Mouse (Mus musculus): ENCODE data around the gene Hmx1. TPM values are rescaled to one million over a fixed set of nuclear protein-coding genes. Genes with fewer than 3 reads are reported as not detected.

Gene Hmx1
- polyA plus RNA-seq, 1 experiment from 2014 or later = not detected

GRCm38 (mm10) chr5:35389915-35390314 lies 1.0 kb downstream of the Hmx1 start:
- peaks cover 25% of the 10 kb centered on the region for H3K4me1 ChIP-seq
- 6% methylated on average over 3 of the region's 3 CpGs for WGBS
- H3K27ac ChIP-seq = no peak overlapping the region
- no peaks in the 10 kb centered on the region for H3K36me3 ChIP-seq (ENCODE audit: poor library complexity, severe bottlenecking)
- no peak overlapping the region for H3K9ac ChIP-seq
- no peak overlapping the region for H3K4me2 ChIP-seq
- H3K27me3 ChIP-seq = peaks cover 100% of the 10 kb centered on the region
- ATAC-seq = no peak
- no peak overlapping the region for H3K4me3 ChIP-seq
- no peaks in the 10 kb centered on the region for H3K9me3 ChIP-seq (replicated peaks)

GRCm38 (mm10) chr5:35390848-35391655 lies 2.1 kb downstream of the Hmx1 start:
- Histone ChIP-seq H3K4me1 (peaks cover 25% of the 10 kb centered on the region), H3K4me3 (peak overlapping the region; percentile 29; the same call in 1 of the 2 replicates)
- WGBS = 2% methylated on average over 22 of the region's 22 CpGs

GRCm38 (mm10) chr5:35391656-35392333 lies 2.9 kb downstream of the Hmx1 start:
- no peak overlapping the region for H3K27ac ChIP-seq
- H3K36me3 ChIP-seq (ENCODE audit: poor library complexity, severe bottlenecking) = no peaks in the 10 kb centered on the region
- peak overlapping the region; percentile 29 for H3K4me3 ChIP-seq
- H3K9me3 ChIP-seq (replicated peaks) = no peaks in the 10 kb centered on the region
- under 1% methylated on average over 78 of the region's 88 CpGs for WGBS
- no peak for ATAC-seq
- H3K4me1 ChIP-seq = peaks cover 25% of the 10 kb centered on the region
- H3K4me2 ChIP-seq = peak overlapping the region; percentile 52
- no peak overlapping the region for H3K9ac ChIP-seq
- H3K27me3 ChIP-seq = peaks cover 98% of the 10 kb centered on the region

More at GRCm38 (mm10) chr5:35390848-35391655, 2.1 kb downstream of the Hmx1 start:
- H3K27me3 ChIP-seq = peaks cover 100% of the 10 kb centered on the region
- H3K27ac ChIP-seq = no peak overlapping the region
- no peak overlapping the region for H3K9ac ChIP-seq
- no peak overlapping the region for H3K4me2 ChIP-seq
- no peaks in the 10 kb centered on the region for H3K9me3 ChIP-seq (replicated peaks)
- H3K36me3 ChIP-seq (ENCODE audit: poor library complexity, severe bottlenecking) = no peaks in the 10 kb centered on the region
- no peak for ATAC-seq

- WGBS = under 1% methylated on average over 37 of the region's 37 CpGs
- Histone ChIP-seq H3K4me3 (peak overlapping the region; percentile 29), H3K9ac (no peak overlapping the region), H3K4me2 (peak overlapping the region; percentile 52), H3K9me3 (replicated peaks) (no peaks in the 10 kb centered on the region), H3K27me3 (peaks cover 98% of the 10 kb centered on the region), H3K27ac (no peak overlapping the region), H3K4me1 (peaks cover 29% of the 10 kb centered on the region), H3K36me3 (ENCODE audit: poor library complexity, severe bottlenecking) (no peaks in the 10 kb centered on the region)
- ATAC-seq = no peak
Measured at GRCm38 (mm10) chr5:35392334-35392695, 3.4 kb downstream of the Hmx1 start.

GRCm38 (mm10) chr5:35395566-35396440 lies 6.9 kb downstream of the Hmx1 start:
- Histone ChIP-seq H3K4me1 (peaks cover 27% of the 10 kb centered on the region), H3K27me3 (peaks cover 98% of the 10 kb centered on the region), H3K9me3 (replicated peaks) (no peaks in the 10 kb centered on the region), H3K9ac (no peak overlapping the region), H3K36me3 (ENCODE audit: poor library complexity, severe bottlenecking) (no peaks in the 10 kb centered on the region), H3K4me2 (no peak overlapping the region), H3K27ac (no peak overlapping the region), H3K4me3 (no peak overlapping the region)
- 3% methylated on average over 9 of the region's 9 CpGs for WGBS
- ATAC-seq = no peak

- H3K9me3 ChIP-seq (replicated peaks) = no peaks in the 10 kb centered on the region
- no peak overlapping the region for H3K9ac ChIP-seq
- H3K36me3 ChIP-seq (ENCODE audit: poor library complexity, severe bottlenecking) = no peaks in the 10 kb centered on the region
- no peak for ATAC-seq
- H3K4me2 ChIP-seq = peak overlapping the region; percentile 29
- H3K4me3 ChIP-seq = 0 out of 2 replicates have a peak overlapping the region, but pooled peaks have one; percentile 7
- H3K27me3 ChIP-seq = peaks cover 98% of the 10 kb centered on the region
- under 1% methylated on average over 57 of the region's 57 CpGs for WGBS
- H3K27ac ChIP-seq = no peak overlapping the region
- peaks cover 20% of the 10 kb centered on the region for H3K4me1 ChIP-seq
Measured at GRCm38 (mm10) chr5:35396976-35397641, 8.2 kb downstream of the Hmx1 start.

- Histone ChIP-seq H3K27me3 (peaks cover 98% of the 10 kb centered on the region), H3K4me2 (peak overlapping the region; percentile 29), H3K9me3 (replicated peaks) (no peaks in the 10 kb centered on the region), H3K27ac (no peak overlapping the region), H3K4me3 (0 out of 2 replicates have a peak overlapping the region, but pooled peaks have one; percentile 7), H3K9ac (no peak overlapping the region), H3K4me1 (peaks cover 15% of the 10 kb centered on the region), H3K36me3 (ENCODE audit: poor library complexity, severe bottlenecking) (no peaks in the 10 kb centered on the region)
- ATAC-seq = no peak
- WGBS = under 1% methylated on average over 41 of the region's 52 CpGs
Measured at GRCm38 (mm10) chr5:35397642-35398309, 8.9 kb downstream of the Hmx1 start.

- H3K27me3 ChIP-seq = peaks cover 98% of the 10 kb centered on the region
- no peaks in the 10 kb centered on the region for H3K36me3 ChIP-seq (ENCODE audit: poor library complexity, severe bottlenecking)
- no peak overlapping the region for H3K9ac ChIP-seq
- no peak for ATAC-seq
- WGBS = 1% methylated on average over 14 of the region's 14 CpGs
- no peak overlapping the region for H3K4me3 ChIP-seq
- H3K4me1 ChIP-seq = peaks cover 15% of the 10 kb centered on the region
- no peak overlapping the region for H3K4me2 ChIP-seq
- no peaks in the 10 kb centered on the region for H3K9me3 ChIP-seq (replicated peaks)
- no peak overlapping the region for H3K27ac ChIP-seq
Measured at GRCm38 (mm10) chr5:35398310-35398910, 9.5 kb downstream of the Hmx1 start.

- no peak overlapping the region for H3K4me3 ChIP-seq
- no peak overlapping the region for H3K27ac ChIP-seq
- H3K36me3 ChIP-seq (ENCODE audit: poor library complexity, severe bottlenecking) = no peaks in the 10 kb centered on the region
- no peak overlapping the region for H3K9ac ChIP-seq
- peaks cover 98% of the 10 kb centered on the region for H3K27me3 ChIP-seq
- WGBS = 3% methylated on average over 7 of the region's 7 CpGs
- H3K4me1 ChIP-seq = peaks cover 15% of the 10 kb centered on the region
- no peaks in the 10 kb centered on the region for H3K9me3 ChIP-seq (replicated peaks)
- no peak for ATAC-seq
- no peak overlapping the region for H3K4me2 ChIP-seq
Measured at GRCm38 (mm10) chr5:35399061-35399460, 10.2 kb downstream of the Hmx1 start.

GRCm38 (mm10) chr5:35399704-35400320 lies 10.9 kb downstream of the Hmx1 start:
- Histone ChIP-seq H3K9me3 (replicated peaks) (no peaks in the 10 kb centered on the region), H3K27me3 (peaks cover 98% of the 10 kb centered on the region), H3K36me3 (ENCODE audit: poor library complexity, severe bottlenecking) (no peaks in the 10 kb centered on the region), H3K9ac (no peak overlapping the region), H3K4me1 (peaks cover 15% of the 10 kb centered on the region), H3K27ac (no peak overlapping the region), H3K4me2 (peak overlapping the region; percentile 7; the same call in 1 of the 2 replicates), H3K4me3 (peak overlapping the region; percentile 9; the same call in 1 of the 2 replicates)
- ATAC-seq = no peak
- under 1% methylated on average over 45 of the region's 48 CpGs for WGBS
